Mouse (Mus musculus) brown adipose tissue, adult 24 weeks (tissue): ENCODE measurements around the gene Cnep1r1. TPM values are rescaled to one million over a fixed set of nuclear protein-coding genes. Genes with fewer than 3 reads are reported as not detected.

Source experiments
- H3K27ac ChIP-seq: fragments of 200-500 bp; replicated peaks from 2 replicates; pipeline ENCODE4 v1.5.1; 2012; ENCODE audit warnings: low read depth, mild to moderate bottlenecking, low read length
- H3K4me1 ChIP-seq: fragments of 200-500 bp; 2 replicates; pipeline ENCODE4 v1.6.1; 2012; ENCODE audit warnings: low read length, mixed read lengths; ENCODE audit not compliant: control insufficient read depth, insufficient read depth, insufficient read length
- H3K4me3 ChIP-seq: fragments of 200-500 bp; 2 replicates; pipeline ENCODE4 v1.5.1; 2012; ENCODE audit warnings: low read depth, mild to moderate bottlenecking, low read length, moderate library complexity; ENCODE audit not compliant: insufficient read depth
- polyA plus RNA-seq: library from polyadenylated mRNA; stranded (reverse); fragments of >200 nt; gene quantifications from 2 replicates; pipeline ENCODE4 v1.2.4, GENCODE M21; 2012; ENCODE audit not compliant: missing spikeins, insufficient read depth, insufficient read length

Gene Cnep1r1
- polyA plus RNA-seq, 1 experiment: 31.8 TPM

- Histone ChIP-seq H3K4me1 (peaks cover 2% of the 10 kb centered on the region; the same call in 1 of the 2 replicates), H3K4me3 (no peak overlapping the region), H3K27ac (no peak overlapping the region)
Measured at GRCm38 (mm10) chr8:88144041-88144440, 25.5 kb downstream of the Cnep1r1 start.

DNA sequence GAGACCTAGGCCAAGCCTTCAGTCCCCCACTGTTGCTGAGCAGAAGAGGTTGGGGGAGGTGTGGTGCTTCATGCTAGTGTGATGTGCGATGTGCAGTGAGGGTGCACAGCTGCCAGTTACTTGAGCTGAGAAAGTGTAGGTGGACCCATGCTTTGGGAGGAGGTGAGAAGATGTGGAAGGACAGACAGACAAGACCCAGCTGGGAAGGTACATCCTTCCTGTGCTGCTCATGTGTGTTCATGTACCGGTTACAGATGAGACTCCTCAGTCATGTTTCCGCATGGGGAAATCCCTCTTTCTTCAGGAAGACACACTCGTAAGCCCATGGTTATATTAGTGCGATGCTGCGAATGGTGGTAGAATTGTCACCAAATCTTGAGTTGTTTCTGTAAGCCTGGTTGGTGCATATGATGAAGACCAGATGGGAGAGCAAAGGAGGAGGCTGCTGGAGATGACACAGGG is 32.4 kb downstream of the Cnep1r1 start:
- Histone ChIP-seq H3K4me1 (no peaks in the 10 kb centered on the region), H3K4me3 (no peak overlapping the region)

GRCm38 (mm10) chr8:88160237-88160995 is 41.8 kb downstream of the Cnep1r1 start:
- H3K4me1 ChIP-seq: no peaks in the 10 kb centered on the region
- no peak overlapping the region for H3K4me3 ChIP-seq
- no peak overlapping the region for H3K27ac ChIP-seq

More for the DNA sequence above, 32.4 kb downstream of the Cnep1r1 start:
- no peak overlapping the region for H3K27ac ChIP-seq

- H3K4me1 ChIP-seq: no peaks in the 10 kb centered on the region
- no peak overlapping the region for H3K27ac ChIP-seq
- H3K4me3 ChIP-seq: no peak overlapping the region
Measured at GRCm38 (mm10) chr8:88161439-88161838, 42.9 kb downstream of the Cnep1r1 start.

DNA sequence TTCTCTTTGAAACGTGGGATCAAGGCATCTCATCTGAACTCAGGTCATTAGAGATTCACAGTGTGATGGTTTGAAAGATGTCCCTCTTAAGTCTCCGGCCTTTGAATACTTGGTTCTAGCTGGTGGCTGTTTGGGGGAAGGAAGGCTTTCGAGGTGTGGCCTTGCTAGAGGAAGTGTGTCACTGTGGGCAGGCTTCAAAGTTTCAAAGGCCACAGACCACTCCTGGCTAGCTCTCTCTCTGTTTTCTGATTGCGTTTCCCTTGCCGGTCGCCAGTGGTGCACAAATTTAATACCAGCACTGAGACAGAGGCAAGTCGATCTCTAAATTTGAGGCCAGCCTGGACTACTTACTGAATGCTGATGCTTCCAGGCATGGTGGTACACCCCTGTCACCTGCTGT is 56.7 kb downstream of the Cnep1r1 start:
- Histone ChIP-seq H3K27ac (no peak overlapping the region), H3K4me3 (no peak overlapping the region), H3K4me1 (no peaks in the 10 kb centered on the region)

- Histone ChIP-seq H3K4me3 (no peak overlapping the region), H3K4me1 (no peaks in the 10 kb centered on the region), H3K27ac (no peak overlapping the region)
Measured at GRCm38 (mm10) chr8:88177291-88177690, 58.7 kb downstream of the Cnep1r1 start.

GRCm38 (mm10) chr8:88183121-88183520 is 64.6 kb downstream of the Cnep1r1 start:
- Histone ChIP-seq H3K4me1 (no peaks in the 10 kb centered on the region), H3K27ac (no peak overlapping the region), H3K4me3 (no peak overlapping the region)

Other genes starting within 250 kb of the Cnep1r1 start
- 10.1 and 14.0 TPM in 2 replicates for gene Zfp423, start 159.2 kb upstream of the Cnep1r1 start, polyA plus RNA-seq
- 9.0 and 15.1 TPM in 2 replicates for gene Heatr3, start 19.1 kb downstream of the Cnep1r1 start, polyA plus RNA-seq
- 15.1 and 22.6 TPM in 2 replicates for gene Tent4b, start 80.4 kb downstream of the Cnep1r1 start, polyA plus RNA-seq
- 1.6 and 1.7 TPM in 2 replicates for gene Adcy7, start 153.6 kb downstream of the Cnep1r1 start, polyA plus RNA-seq
- gene Brd7, start 243.4 kb downstream of the Cnep1r1 start, polyA plus RNA-seq: 61.5 TPM in 2 replicates